Mouse (Mus musculus): ENCODE data around the gene Pcbp1. TPM values are rescaled to one million over a fixed set of nuclear protein-coding genes. Genes with fewer than 3 reads are reported as not detected.
"Not testable (repeated sequence)": the region's sequence is repeated elsewhere in the genome, so short reads cannot be mapped to it uniquely, and the experiment has no call there.

Pcbp1 gene
- polyA plus RNA-seq, 1 experiment from 2014 or later = 240 TPM

- in situ Hi-C loops (cut with MboI; ENCODE audit: low pct_unique_long_range_greater_than_20kb) = no loop called here
These were observed 32.5 kb downstream of the Pcbp1 start for GRCm38 (mm10) chr6:86493469-86494263.

GRCm38 (mm10) chr6:86490413-86490812 lies 35.7 kb downstream of the Pcbp1 start:
- POLR2A ChIA-PET; in situ Hi-C loops (cut with MboI; ENCODE audit: low pct_unique_long_range_greater_than_20kb); DNase-seq (ENCODE audit: low read depth, low spot score); ATAC-seq; H3K27me3 ChIP-seq: not testable (repeated sequence)
- CTCF ChIA-PET = interaction anchor here (1.1 kb wide), 1 partner anchor 9 kb away, joined by 4 read pairs; no protein-coding TSS in a partner anchor

More at GRCm38 (mm10) chr6:86493469-86494263, 32.5 kb downstream of the Pcbp1 start:
- no peaks in the 10 kb centered on the region for H3K27me3 ChIP-seq
- ChIA-PET POLR2A (no interaction called here), CTCF (no interaction called here)
- no peak for TF ChIP-seq CTCF (IDR thresholded peaks at IDR 0.05)
- ATAC-seq = no peak
- no peak for DNase-seq (ENCODE audit: low read depth, low spot score)

- TF ChIP-seq CTCF (IDR thresholded peaks at IDR 0.05) = no peak
- ChIA-PET CTCF (no interaction called here), POLR2A (no interaction called here)
- ATAC-seq = no peak
- no peaks in the 10 kb centered on the region for H3K27me3 ChIP-seq
- no peak for DNase-seq (ENCODE audit: low read depth, low spot score)
- in situ Hi-C loops (cut with MboI; ENCODE audit: low pct_unique_long_range_greater_than_20kb) = no loop called here
These were observed 36.2 kb downstream of the Pcbp1 start for GRCm38 (mm10) chr6:86489945-86490344.

- DNase-seq (ENCODE audit: low read depth, low spot score) = no peak
- in situ Hi-C loops (cut with MboI; ENCODE audit: low pct_unique_long_range_greater_than_20kb) = no loop called here
- ATAC-seq = no peak
- TF ChIP-seq CTCF (IDR thresholded peaks at IDR 0.05) = no peak
- ChIA-PET POLR2A (no interaction called here), CTCF (no interaction called here)
- no peaks in the 10 kb centered on the region for H3K27me3 ChIP-seq
These were observed 38.0 kb downstream of the Pcbp1 start for GRCm38 (mm10) chr6:86488149-86488485.

GRCm38 (mm10) chr6:86487358-86488148 lies 38.6 kb downstream of the Pcbp1 start:
- no peaks in the 10 kb centered on the region for H3K27me3 ChIP-seq
- TF ChIP-seq CTCF (IDR thresholded peaks at IDR 0.05) = no peak
- in situ Hi-C loops (cut with MboI; ENCODE audit: low pct_unique_long_range_greater_than_20kb) = no loop called here
- ATAC-seq (no peak), DNase-seq (ENCODE audit: low read depth, low spot score) (no peak)
- ChIA-PET CTCF (no interaction called here), POLR2A (interaction anchor here (0.6 kb wide), 1 partner anchor 14 kb away, joined by 5 read pairs; no protein-coding TSS in a partner anchor)

GRCm38 (mm10) chr6:86485943-86486640 lies 40.0 kb downstream of the Pcbp1 start:
- ChIA-PET POLR2A (no interaction called here), CTCF (interaction anchor here (0.8 kb wide), 1 partner anchor 39 kb away, joined by 3 read pairs; no protein-coding TSS in a partner anchor)
- no peak for DNase-seq (ENCODE audit: low read depth, low spot score)
- TF ChIP-seq CTCF (IDR thresholded peaks at IDR 0.05) = no peak
- H3K27me3 ChIP-seq = no peaks in the 10 kb centered on the region
- no peak for ATAC-seq
- in situ Hi-C loops (cut with MboI; ENCODE audit: low pct_unique_long_range_greater_than_20kb) = no loop called here

- DNase-seq (ENCODE audit: low read depth, low spot score) (no peak), ATAC-seq (no peak)
- no peaks in the 10 kb centered on the region for H3K27me3 ChIP-seq
- no peak for TF ChIP-seq CTCF (IDR thresholded peaks at IDR 0.05)
- ChIA-PET CTCF (interaction anchor here (1.6 kb wide), 1 partner anchor 9 kb away, joined by 4 read pairs; no protein-coding TSS in a partner anchor), POLR2A (interaction anchor here (1.0 kb wide), 1 partner anchor 9 kb away, joined by 3 read pairs; no protein-coding TSS in a partner anchor)
- in situ Hi-C loops (cut with MboI; ENCODE audit: low pct_unique_long_range_greater_than_20kb) = no loop called here
These were observed 44.2 kb downstream of the Pcbp1 start for GRCm38 (mm10) chr6:86481871-86482270.

GRCm38 (mm10) chr6:86480189-86480831 lies 45.8 kb downstream of the Pcbp1 start:
- ChIA-PET POLR2A (interaction anchor here (0.6 to 0.9 kb wide), 2 partner anchors 42 to 139 kb away, joined by 3 read pairs; no protein-coding TSS in a partner anchor), CTCF (interaction anchor here (0.8 to 1.6 kb wide), 3 partner anchors 11 to 27 kb away, joined by 3 to 4 read pairs (median 3); no protein-coding TSS in a partner anchor)
- no peak for DNase-seq (ENCODE audit: low read depth, low spot score)
- ATAC-seq = no peak
- H3K27me3 ChIP-seq = no peaks in the 10 kb centered on the region
- in situ Hi-C loops (cut with MboI; ENCODE audit: low pct_unique_long_range_greater_than_20kb) = no loop called here
- TF ChIP-seq CTCF (IDR thresholded peaks at IDR 0.05) = no peak

GRCm38 (mm10) chr6:86479816-86480188 lies 46.3 kb downstream of the Pcbp1 start:
- ATAC-seq = no peak
- H3K27me3 ChIP-seq = no peaks in the 10 kb centered on the region
- ChIA-PET POLR2A (interaction anchor here (0.9 kb wide), 1 partner anchor 43 kb away, joined by 3 read pairs; no protein-coding TSS in a partner anchor), CTCF (interaction anchor here (1.5 kb wide), 1 partner anchor 27 kb away, joined by 3 read pairs; no protein-coding TSS in a partner anchor)
- in situ Hi-C loops (cut with MboI; ENCODE audit: low pct_unique_long_range_greater_than_20kb) = loop anchor here (5.0 kb wide), 1 partner anchor 32 kb away; no protein-coding TSS in a partner anchor
- DNase-seq (ENCODE audit: low read depth, low spot score) = no peak
- TF ChIP-seq CTCF (IDR thresholded peaks at IDR 0.05) = no peak

GRCm38 (mm10) chr6:86479311-86479710 lies 46.8 kb downstream of the Pcbp1 start:
- no peak for DNase-seq (ENCODE audit: low read depth, low spot score)
- ChIA-PET POLR2A (no interaction called here), CTCF (interaction anchor here (1.5 kb wide), 1 partner anchor 28 kb away, joined by 3 read pairs; no protein-coding TSS in a partner anchor)
- no peak for TF ChIP-seq CTCF (IDR thresholded peaks at IDR 0.05)
- H3K27me3 ChIP-seq = no peaks in the 10 kb centered on the region
- no peak for ATAC-seq
- in situ Hi-C loops (cut with MboI; ENCODE audit: low pct_unique_long_range_greater_than_20kb) = loop anchor here (5.0 kb wide), 1 partner anchor 33 kb away; no protein-coding TSS in a partner anchor

Measured in Patski (cell line).